Mouse (Mus musculus) kidney, adult 18-20 months (tissue): ENCODE data around the gene Thoc6.

ENCODE experiments used
- DNase-seq: peaks from one replicate; pipeline ENCODE4 v3.0.0; 2021

The Thoc6 gene

DNA sequence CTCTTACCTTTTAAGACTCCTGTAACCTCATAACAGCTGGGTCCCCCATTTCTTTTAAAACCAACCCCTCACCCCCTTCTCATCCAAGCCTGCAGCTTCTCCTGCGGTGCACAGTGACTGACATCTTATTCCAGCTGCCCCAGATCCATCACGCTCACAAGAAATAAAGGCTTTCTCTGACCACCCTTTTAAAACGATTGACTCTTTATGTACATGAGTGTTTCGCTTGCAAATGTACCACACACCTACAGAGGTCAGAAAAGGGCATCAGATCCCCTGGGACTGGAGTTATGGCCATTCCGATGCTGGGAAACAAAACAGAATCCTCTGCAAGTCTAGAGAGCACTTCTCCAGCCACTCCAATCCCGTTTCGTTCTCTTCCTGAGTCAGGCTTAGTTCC is 45.9 kb downstream of the Thoc6 start:
- no peak for DNase-seq

GRCm38 (mm10) chr17:23620351-23620750 is 53.3 kb downstream of the Thoc6 start:
- DNase-seq: no peak
